8 mouse cellular contexts compared by ENCODE assay signal in genomic region chr5:12383960-12384285, GRCm38 (mm10). TPM values are rescaled to one million over a fixed set of nuclear protein-coding genes. Genes with fewer than 3 reads are reported as not detected.
DNase-seq lines count a peak whose midpoint lies in the region; ATAC-seq and TF ChIP-seq lines count a peak whose summit lies in the region.

No protein-coding gene starts in this region.

- H3K9me3 ChIP-seq in heart, embryonic 16.5 days (replicated peaks; ENCODE audit: control insufficient read depth, low read length): no peaks in the 10 kb centered on the region; the same call in 1 of the 2 replicates
- H3K9me3 ChIP-seq in liver, embryonic 16.5 days (replicated peaks; ENCODE audit: control insufficient read depth, low read length): no peaks in the 10 kb centered on the region

- no peaks in the 10 kb centered on the region for H3K27me3 ChIP-seq in heart, embryonic 16.5 days (ENCODE audit: control insufficient read depth, insufficient read depth, low read length)
- H3K27me3 ChIP-seq in liver, embryonic 16.5 days (ENCODE audit: control insufficient read depth, insufficient read depth, low read depth, low read length): peaks cover 21% of the 10 kb centered on the region

- intact Hi-C loops in gastrocnemius, adult 2 months (cut with DNase I): loop anchor here (10.0 kb wide), 1 partner anchor 349 kb away; no protein-coding TSS in a partner anchor

- peaks cover 6% of the 10 kb centered on the region; the same call in 1 of the 2 replicates for H3K4me1 ChIP-seq in heart, embryonic 16.5 days (ENCODE audit: control insufficient read depth, insufficient read depth, low read length)
- no peaks in the 10 kb centered on the region for H3K4me1 ChIP-seq in liver, embryonic 16.5 days (ENCODE audit: control insufficient read depth, low read depth, low read length)

- H3K4me2 ChIP-seq in heart, embryonic 16.5 days (ENCODE audit: low read depth, low read length): peak overlapping the region; percentile 96
- H3K4me2 ChIP-seq in liver, embryonic 16.5 days (ENCODE audit: low read depth, low read length): peak overlapping the region; percentile 48

- no peak for TF ChIP-seq CTCF in gastrocnemius, adult 2 months (IDR thresholded peaks at IDR 0.05)

- ATAC-seq in heart, embryonic 16.5 days (replicated peaks; ENCODE audit: extremely low read depth, insufficient read depth, low FRiP score): 0 out of 2 replicates have a peak, but pooled peaks have one; percentile 20
- no peak for ATAC-seq in liver, embryonic 16.5 days (ENCODE audit: low read depth)

- peak overlapping the region; percentile 79 for H3K9ac ChIP-seq in heart, embryonic 16.5 days (ENCODE audit: low read length)
- no peak overlapping the region for H3K9ac ChIP-seq in liver, embryonic 16.5 days (ENCODE audit: low read depth, low read length)

- peak overlapping the region; percentile 57 for H3K27ac ChIP-seq in gastrocnemius, adult 2 months
- H3K27ac ChIP-seq in heart, embryonic 16.5 days (ENCODE audit: low read length): peak overlapping the region; percentile 42; the same call in 1 of the 2 replicates
- H3K27ac ChIP-seq in liver, embryonic 16.5 days (ENCODE audit: low read length): no peak overlapping the region

- 2% methylated on average over 10 of the region's 10 CpGs for WGBS in heart, embryonic 16.5 days
- WGBS in liver, embryonic 16.5 days (ENCODE audit: insufficient replicate concordance): 2% methylated on average over 10 of the region's 10 CpGs

- no peak for DNase-seq in gastrocnemius, adult 2 months
- no peak for DNase-seq in gastrocnemius, postnatal 4 days (ENCODE audit: low spot score in 2 of 2)
- peak; percentile 10 for DNase-seq in ES-CJ7 (ENCODE audit: low read depth, low spot score)
- no peak for DNase-seq in frontal cortex, postnatal 36 days (ENCODE audit: low spot score in 2 of 2)
- no peak for DNase-seq in thymus, postnatal 25 days
- DNase-seq in frontal cortex, adult 2 months (ENCODE audit: extremely low spot score in 1 of 2, low spot score in 1 of 2): no peak

- peak overlapping the region; percentile 67 for H3K4me3 ChIP-seq in gastrocnemius, adult 2 months
- H3K4me3 ChIP-seq in heart, embryonic 16.5 days (ENCODE audit: low read length): peak overlapping the region; percentile 77
- H3K4me3 ChIP-seq in liver, embryonic 16.5 days (ENCODE audit: low read depth, low read length): peak overlapping the region; percentile 43

- no peaks in the 10 kb centered on the region for H3K36me3 ChIP-seq in heart, embryonic 16.5 days (ENCODE audit: control insufficient read depth, insufficient read depth)
- H3K36me3 ChIP-seq in liver, embryonic 16.5 days (ENCODE audit: control insufficient read depth, insufficient read depth): no peaks in the 10 kb centered on the region

RNA-seq across cellular contexts. Expression of gene Sema3d, which starts 0.7 kb away (rescaled TPM):
- 1 to 10 TPM in 1 of 2 experiments, under 1 TPM in 1; 0.64 to 1.1 TPM for total RNA-seq in gastrocnemius, adult 2 months (2021)
- 10 to 100 TPM in 1 of 2 experiments, 1 to 10 TPM in 1; 9.2 to 10.2 TPM for total RNA-seq in gastrocnemius, postnatal 4 days (2021)
- polyA plus RNA-seq in heart, embryonic 16.5 days (2015; fragmentation: Nextera tagmentation; extraction: Ambion mirVana): 8.5 and 9.8 TPM in 2 replicates
- 1.1 and 1.4 TPM in 2 replicates for polyA plus RNA-seq in liver, embryonic 16.5 days (2015; fragmentation: Nextera tagmentation; extraction: Ambion mirVana)
- polyA plus RNA-seq in frontal cortex, adult 2 months (2012; rRNA removed): 3.7 and 4.7 TPM in 2 replicates
